Mouse (Mus musculus): ENCODE results near the gene Slc7a12. TPM values are rescaled to one million over a fixed set of nuclear protein-coding genes. Genes with fewer than 3 reads are reported as not detected.

Slc7a12 gene
- not detected in 2 replicates for polyA plus RNA-seq (2015; fragmentation: Nextera tagmentation; extraction: Ambion mirVana)

DNA sequence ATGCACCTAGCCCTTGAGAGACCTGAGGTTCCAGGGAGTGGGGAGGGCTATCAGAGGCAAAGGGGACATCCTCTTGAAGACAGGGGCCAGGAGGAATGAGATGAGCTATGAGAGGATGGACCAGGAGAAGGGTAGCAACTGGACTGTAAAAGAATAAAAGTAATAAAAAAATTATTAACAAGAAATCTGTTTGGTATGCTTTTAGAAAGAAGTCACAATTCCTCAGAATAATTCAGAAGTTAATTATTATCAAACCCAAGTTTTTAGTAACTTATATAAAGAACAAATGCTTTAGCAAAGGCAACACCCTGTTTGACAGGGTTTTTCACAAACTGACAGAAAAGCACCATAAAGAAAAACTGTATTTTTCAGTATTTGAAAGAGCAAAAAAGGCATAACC, at the start of gene Slc7a12:
TSS of gene Slc7a12 (plus strand) at position 301 of the 400 bp plus-strand sequence.
- Histone ChIP-seq H3K4me2 (replicated peaks) (no peak within 1 kb of the TSS), H3K27ac (no peak within 1 kb of the TSS), H3K36me3 (no peaks in the 10 kb centered on the region), H3K27me3 (no peaks in the 10 kb centered on the region), H3K9ac (replicated peaks) (no peak within 1 kb of the TSS), H3K4me3 (replicated peaks) (no peak within 1 kb of the TSS), H3K4me1 (replicated peaks) (no peaks in the 10 kb centered on the region), H3K9me3 (no peaks in the 10 kb centered on the region)
- ATAC-seq: no peak

DNA sequence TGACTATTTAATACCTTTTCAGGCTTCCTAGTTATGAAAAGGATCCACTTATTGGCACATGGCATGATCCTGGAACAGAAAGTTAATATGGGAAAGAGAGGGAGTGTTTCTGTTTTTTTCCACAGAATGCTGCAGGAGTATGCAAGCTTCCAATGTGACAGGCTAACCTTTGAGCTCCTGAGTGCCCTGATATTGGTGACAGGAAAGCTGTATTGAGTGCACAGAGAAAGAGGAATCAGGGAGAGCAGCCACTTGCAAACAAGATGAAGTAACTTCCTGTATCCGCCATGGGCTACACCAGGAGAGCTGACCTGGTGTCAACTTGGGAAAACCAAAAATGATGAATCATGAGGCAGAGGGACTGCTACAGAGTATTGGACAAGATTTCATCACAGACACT, 48.1 kb upstream of the Slc7a12 start:
- no peak overlapping the region for H3K9ac ChIP-seq (replicated peaks)
- WGBS: 91% methylated on average over 1 of the region's 1 CpGs
- no peak overlapping the region for H3K4me3 ChIP-seq (replicated peaks)
- no peak overlapping the region for H3K27ac ChIP-seq
- ATAC-seq: no peak
- 0 out of 2 replicates have a peak, but pooled peaks cover 4% of the 10 kb centered on the region for H3K9me3 ChIP-seq
- no peaks in the 10 kb centered on the region for H3K27me3 ChIP-seq
- no peak overlapping the region for H3K4me2 ChIP-seq (replicated peaks)
- no peaks in the 10 kb centered on the region for H3K36me3 ChIP-seq
- no peaks in the 10 kb centered on the region for H3K4me1 ChIP-seq (replicated peaks)

DNA sequence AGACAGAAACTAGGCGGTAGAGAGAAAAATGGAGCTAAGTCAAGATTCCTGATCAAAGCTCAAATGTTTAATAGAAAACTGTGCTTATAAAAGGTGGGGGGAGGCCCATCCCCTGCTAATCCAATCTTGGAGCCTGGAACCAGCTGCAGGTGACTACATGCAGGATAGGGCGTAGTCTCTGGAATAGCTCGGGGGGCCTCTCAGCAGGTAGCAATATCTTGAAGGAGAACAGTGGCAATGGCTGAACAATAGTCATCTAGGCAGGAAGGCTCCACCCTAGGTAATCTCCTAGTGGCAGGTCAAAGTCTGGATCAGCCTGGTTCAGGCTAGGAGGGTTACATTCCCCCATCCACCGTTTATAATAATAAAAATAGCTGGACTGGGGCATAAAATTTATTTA, 34.5 kb upstream of the Slc7a12 start:
- WGBS: 91% methylated on average over 4 of the region's 4 CpGs
- H3K36me3 ChIP-seq: no peaks in the 10 kb centered on the region

DNA sequence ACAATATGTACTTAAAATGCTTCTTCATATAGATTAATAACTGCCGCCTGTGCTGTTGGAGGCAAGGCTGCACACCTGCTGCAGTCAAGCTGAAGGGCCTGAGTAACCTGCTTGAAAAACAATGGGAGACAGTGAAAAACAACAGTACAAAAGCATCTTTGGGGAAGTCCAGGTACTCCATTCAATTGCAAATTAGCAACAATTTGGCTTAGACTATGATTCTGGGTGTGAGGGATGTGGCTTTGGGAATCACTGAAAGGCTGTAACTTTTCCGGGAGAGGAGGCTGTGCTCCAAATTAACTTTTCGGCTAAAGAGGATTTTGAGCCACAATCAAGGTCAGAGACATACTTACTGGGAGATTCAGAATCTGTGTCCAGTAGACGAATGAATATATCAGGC, 33.8 kb upstream of the Slc7a12 start:
- H3K4me2 ChIP-seq (replicated peaks): no peak overlapping the region
- H3K4me3 ChIP-seq (replicated peaks): no peak overlapping the region
- ATAC-seq: no peak
- H3K4me1 ChIP-seq (replicated peaks): no peaks in the 10 kb centered on the region
- H3K9ac ChIP-seq (replicated peaks): no peak overlapping the region
- H3K27me3 ChIP-seq: no peaks in the 10 kb centered on the region
- 91% methylated on average over 4 of the region's 4 CpGs for WGBS
- H3K27ac ChIP-seq: no peak overlapping the region
- no peaks in the 10 kb centered on the region for H3K9me3 ChIP-seq
- no peaks in the 10 kb centered on the region for H3K36me3 ChIP-seq

More for the DNA sequence above, 34.5 kb upstream of the Slc7a12 start:
- Histone ChIP-seq H3K4me1 (replicated peaks) (no peaks in the 10 kb centered on the region), H3K27ac (no peak overlapping the region), H3K9ac (replicated peaks) (no peak overlapping the region), H3K4me2 (replicated peaks) (no peak overlapping the region), H3K27me3 (no peaks in the 10 kb centered on the region), H3K9me3 (no peaks in the 10 kb centered on the region), H3K4me3 (replicated peaks) (no peak overlapping the region)
- no peak for ATAC-seq

Other genes starting within 250 kb of the Slc7a12 start
- 464 and 476 TPM in 2 replicates for gene 1810022K09Rik, start 130.6 kb downstream of the Slc7a12 start, polyA plus RNA-seq (2015; fragmentation: Nextera tagmentation; extraction: Ambion mirVana)
- 0.71 and 0.94 TPM in 2 replicates for gene Car13, start 161.0 kb downstream of the Slc7a12 start, polyA plus RNA-seq (2015; fragmentation: Nextera tagmentation; extraction: Ambion mirVana)

Measured in midbrain, embryonic 13.5 days (tissue).